Mouse (Mus musculus) cerebellum, adult 2 months (tissue): ENCODE measurements at regions not wholly inside any gene's neighbourhood (a gene's known extent, or its start where the extent isn't known, plus 50 kb on each side); places are given as distances from the start of the nearest gene placed in this dataset.

Experiments
- CTCF ChIP-seq: fragments of 200-500 bp; IDR thresholded peaks from 2 replicates; pipeline ENCODE4 v1.5.1; 2011; ENCODE audit warnings: low read depth, mild to moderate bottlenecking, control low read depth, low read length, moderate library complexity, borderline replicate concordance; ENCODE audit not compliant: insufficient read depth
- POLR2A ChIP-seq: fragments of 200-500 bp; IDR thresholded peaks from 2 replicates; pipeline ENCODE4 v1.6.1; 2011; ENCODE audit warnings: low read length, control low read depth, borderline replicate concordance; ENCODE audit not compliant: insufficient read depth

DNA sequence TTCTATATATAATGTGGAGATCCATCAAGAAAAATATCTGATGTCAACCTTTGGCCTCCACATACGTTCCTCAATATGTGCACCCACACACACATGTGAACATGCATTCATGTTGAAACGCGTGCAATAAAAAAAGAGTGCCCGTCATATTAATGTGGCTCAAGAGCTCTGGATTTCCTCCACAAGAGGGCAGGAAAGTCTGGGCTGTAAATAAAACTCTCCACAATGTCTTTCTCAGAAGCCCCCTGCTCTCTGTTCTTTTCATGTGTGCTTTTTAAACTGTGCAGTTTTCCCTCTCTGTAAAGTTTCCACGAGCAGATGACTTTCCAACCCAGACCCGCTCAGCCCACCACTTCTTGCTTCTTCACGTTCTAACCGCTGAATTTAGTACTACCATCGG lies 62.0 kb upstream of the Psmd7 start:
- no peak for TF ChIP-seq POLR2A
- no peak for TF ChIP-seq CTCF
